Comparison of ENCODE assay signal across 8 mouse cellular contexts in genomic region chr10:84686122-84686497, GRCm38 (mm10).
DNase-seq lines count a peak whose midpoint lies in the region; ATAC-seq and TF ChIP-seq lines count a peak whose summit lies in the region.

No protein-coding gene starts in this region.

- H3K27ac ChIP-seq in kidney, adult 2 months (ENCODE audit: insufficient read depth, low read depth, low read length): no peak overlapping the region
- peak overlapping the region; percentile 87 for H3K27ac ChIP-seq in heart, embryonic 11.5 days (ENCODE audit: low read depth, low read length)
- 0 out of 2 replicates have a peak overlapping the region, but pooled peaks have one; percentile 36 for H3K27ac ChIP-seq in kidney, postnatal 0 days
- peak overlapping the region; percentile 48 for H3K27ac ChIP-seq in neural tube, embryonic 14.5 days (ENCODE audit: low read depth, low read length)

- ATAC-seq in heart, embryonic 11.5 days (replicated peaks; ENCODE audit: insufficient number of reproducible peaks, low FRiP score, low TSS enrichment): peak; percentile 60; the same call in 1 of the 2 replicates
- ATAC-seq in kidney, postnatal 0 days (replicated peaks; ENCODE audit: low FRiP score, low read depth): no peak
- 0 out of 2 replicates have a peak, but pooled peaks have one; percentile 21 for ATAC-seq in neural tube, embryonic 14.5 days (ENCODE audit: low read depth)

- no peak overlapping the region for H3K4me3 ChIP-seq in kidney, adult 2 months (ENCODE audit: insufficient read depth, low read depth, low read length)
- H3K4me3 ChIP-seq in heart, embryonic 11.5 days (ENCODE audit: low read depth, low read length): no peak overlapping the region
- H3K4me3 ChIP-seq in kidney, postnatal 0 days (replicated peaks; ENCODE audit: low read depth, low read length): no peak overlapping the region
- H3K4me3 ChIP-seq in neural tube, embryonic 14.5 days (ENCODE audit: low read depth, low read length): no peak overlapping the region

- H3K27me3 ChIP-seq in kidney, adult 2 months (replicated peaks; ENCODE audit: control insufficient read depth, insufficient read depth, low read length): no peaks in the 10 kb centered on the region
- H3K27me3 ChIP-seq in heart, embryonic 11.5 days (ENCODE audit: control insufficient read depth, insufficient read depth, low read length): no peaks in the 10 kb centered on the region
- no peaks in the 10 kb centered on the region for H3K27me3 ChIP-seq in kidney, postnatal 0 days (ENCODE audit: insufficient read depth, low read length)
- H3K27me3 ChIP-seq in neural tube, embryonic 14.5 days (ENCODE audit: control insufficient read depth, insufficient read depth, low read length): no peaks in the 10 kb centered on the region

- peak; percentile 34 for DNase-seq in kidney, adult 2 months
- no peak for DNase-seq in kidney, adult 18-20 months
- DNase-seq in kidney, postnatal 0 days (ENCODE audit: low spot score): peak; percentile 47
- DNase-seq in urinary bladder, postnatal 25 days (ENCODE audit: low spot score): no peak
- DNase-seq in c-Kit-positive CD71-positive TER-119-positive erythroid progenitor cells, embryonic 14.5 days (ENCODE audit: low spot score): no peak
- no peak for DNase-seq in layer of hippocampus, postnatal 14 days (ENCODE audit: low spot score in 2 of 2)

- H3K4me1 ChIP-seq in kidney, adult 2 months (ENCODE audit: control insufficient read depth, insufficient read depth, low read length): no peaks in the 10 kb centered on the region
- H3K4me1 ChIP-seq in heart, embryonic 11.5 days (ENCODE audit: control insufficient read depth, insufficient read depth, low read length): peaks cover 25% of the 10 kb centered on the region
- H3K4me1 ChIP-seq in kidney, postnatal 0 days (replicated peaks; ENCODE audit: insufficient read depth, low read length): no peaks in the 10 kb centered on the region
- H3K4me1 ChIP-seq in neural tube, embryonic 14.5 days (ENCODE audit: control insufficient read depth, insufficient read depth, low read length): no peaks in the 10 kb centered on the region

- H3K9ac ChIP-seq in heart, embryonic 11.5 days (ENCODE audit: low read depth, low read length): peak overlapping the region; percentile 28; the same call in 1 of the 2 replicates
- H3K9ac ChIP-seq in kidney, postnatal 0 days (ENCODE audit: low read depth, low read length): no peak overlapping the region
- H3K9ac ChIP-seq in neural tube, embryonic 14.5 days (replicated peaks; ENCODE audit: low read depth, low read length): no peak overlapping the region

- WGBS in kidney, adult 2 months: 57% methylated on average over 9 of the region's 9 CpGs
- 34% methylated on average over 9 of the region's 9 CpGs for WGBS in heart, embryonic 11.5 days (ENCODE audit: insufficient replicate concordance)
- WGBS in kidney, postnatal 0 days: 38% methylated on average over 9 of the region's 9 CpGs
- 9% methylated on average over 9 of the region's 9 CpGs for WGBS in neural tube, embryonic 14.5 days

- no peaks in the 10 kb centered on the region; the same call in 1 of the 2 replicates for H3K36me3 ChIP-seq in kidney, adult 2 months (ENCODE audit: control insufficient read depth, insufficient read depth, low read length)
- no peaks in the 10 kb centered on the region; the same call in 1 of the 2 replicates for H3K36me3 ChIP-seq in heart, embryonic 11.5 days (ENCODE audit: control insufficient read depth, insufficient read depth, low read length)
- H3K36me3 ChIP-seq in kidney, postnatal 0 days (ENCODE audit: insufficient read depth, low read length): no peaks in the 10 kb centered on the region
- no peaks in the 10 kb centered on the region for H3K36me3 ChIP-seq in neural tube, embryonic 14.5 days (ENCODE audit: control insufficient read depth, insufficient read depth, low read length)

- TF ChIP-seq POLR2A in kidney, adult 2 months (IDR thresholded peaks at IDR 0.05; ENCODE audit: low read depth, low read length): no peak

- TF ChIP-seq CTCF in kidney, adult 2 months (conservative IDR thresholded peaks at IDR 0.05; ENCODE audit: insufficient read depth, insufficient read length, low read depth, low read length): no peak
- no peak for TF ChIP-seq CTCF in kidney, postnatal 0 days (IDR thresholded peaks at IDR 0.05; ENCODE audit: low read depth)

- peak overlapping the region; percentile 34 for H3K4me2 ChIP-seq in heart, embryonic 11.5 days
- H3K4me2 ChIP-seq in kidney, postnatal 0 days (ENCODE audit: low read length): no peak overlapping the region
- no peak overlapping the region for H3K4me2 ChIP-seq in neural tube, embryonic 14.5 days (ENCODE audit: low read depth, low read length)

- H3K9me3 ChIP-seq in heart, embryonic 11.5 days (replicated peaks; ENCODE audit: control insufficient read depth, low read length): no peaks in the 10 kb centered on the region
- H3K9me3 ChIP-seq in kidney, postnatal 0 days (replicated peaks; ENCODE audit: low read length): no peaks in the 10 kb centered on the region
- H3K9me3 ChIP-seq in neural tube, embryonic 14.5 days (ENCODE audit: control insufficient read depth, low read length): no peaks in the 10 kb centered on the region

Comparison
In these comparisons a context has a peak if more than half of its experiments do, and no peak if none do; other contexts are left out.
1. DNase-seq: peak in kidney, adult 2 months (single experiment) and kidney, postnatal 0 days (single experiment); none in kidney, adult 18-20 months (single experiment), urinary bladder, postnatal 25 days (single experiment), c-Kit-positive CD71-positive TER-119-positive erythroid progenitor cells, embryonic 14.5 days (single experiment) and layer of hippocampus, postnatal 14 days (0 of 2).